Mouse (Mus musculus) embryonic stem cell, embryonic (primary cell): ENCODE results near the gene Upk2.

Experiments used
- CTCF ChIA-PET, 4 experiments: fragments of 300-600 bp in 2 of 4; fragments of 350-600 bp in 2 of 4; sonication (Branson Sonifier 250); formaldehyde crosslinking; loops; one replicate each; lab custom pipeline; 2022; ENCODE audit warnings: inconsistent platforms in 2 of 4; lab: Charles Lee
- POLR2A ChIA-PET, 4 experiments: fragments of 300-600 bp in 2 of 4; fragments of 350-600 bp in 2 of 4; sonication (Branson Sonifier 250); formaldehyde crosslinking; loops; one replicate each; lab custom pipeline; 2022; ENCODE audit warnings: antibody characterized with exemption in 4 of 4, inconsistent platforms in 1 of 4; lab: Charles Lee

Gene Upk2

GRCm38 (mm10) chr9:44454891-44455220 is at the start of gene Upk2:
Gene Upk2 (minus strand): TSS chr9:44454976.
- ChIA-PET CTCF (interaction anchor here (0.5 to 7.0 kb wide), 72 partner anchors 8 to 679 kb away, joined by 3 to 84 read pairs (median 7); partner anchors contain the start of genes Bcl9l (in 4 of the 4), Foxr1 (in 2 of the 4) and Ddx6 (in 1 of the 4)), POLR2A (interaction anchor here (0.6 to 2.8 kb wide), 33 partner anchors 11 to 335 kb away, joined by 3 to 13 read pairs (median 4); partner anchors contain the start of genes Bcl9l (in 1 of the 4), Ccdc84 (in 1 of the 4) and Foxr1 (in 1 of the 4))

GRCm38 (mm10) chr9:44502006-44502405 is 47.2 kb upstream of the Upk2 start:
- ChIA-PET POLR2A (interaction anchor here (0.6 to 13.8 kb wide), 30 partner anchors 8 to 167 kb away, joined by 3 to 253 read pairs (median 5); partner anchors contain the start of genes Bcl9l (in 3 of the 4), Upk2 (in 3 of the 4), Cxcr5 (in 1 of the 4) and H2afx (in 1 of the 4)), CTCF (interaction anchor here (0.5 to 10.7 kb wide), 86 partner anchors 8 to 767 kb away, joined by 3 to 163 read pairs (median 4); partner anchors contain the start of genes Bcl9l (in 4 of the 4), Upk2 (in 4 of the 4), Ccdc84 (in 1 of the 4) and Ddx6 (in 1 of the 4))

GRCm38 (mm10) chr9:44501206-44501879 is 46.6 kb upstream of the Upk2 start:
- ChIA-PET POLR2A (interaction anchor here in 3 of 4 experiments (0.7 to 13.8 kb wide), 28 partner anchors 8 to 166 kb away, joined by 3 to 253 read pairs (median 6); partner anchors contain the start of genes Bcl9l (in 3 of the 3), Upk2 (in 3 of the 3), Cxcr5 (in 1 of the 3) and Ddx6 (in 1 of the 3)), CTCF (interaction anchor here (0.5 to 10.7 kb wide), 61 partner anchors 9 to 634 kb away, joined by 3 to 163 read pairs (median 6); partner anchors contain the start of genes Bcl9l (in 4 of the 4), Upk2 (in 4 of the 4), Ccdc84 (in 1 of the 4) and Ddx6 (in 1 of the 4))

GRCm38 (mm10) chr9:44500638-44501175 is 45.9 kb upstream of the Upk2 start:
- POLR2A ChIA-PET: interaction anchor here in 3 of 4 experiments (0.6 to 13.8 kb wide), 19 partner anchors 14 to 145 kb away, joined by 3 to 253 read pairs (median 6); partner anchors contain the start of genes Bcl9l (in 3 of the 3), Upk2 (in 2 of the 3) and Ddx6 (in 1 of the 3)
- CTCF ChIA-PET: interaction anchor here (0.6 to 10.7 kb wide), 22 partner anchors 9 to 392 kb away, joined by 3 to 163 read pairs (median 6); partner anchors contain the start of genes Bcl9l (in 3 of the 4), Upk2 (in 3 of the 4) and Hyou1 (in 1 of the 4)

GRCm38 (mm10) chr9:44500163-44500533 is 45.4 kb upstream of the Upk2 start:
- POLR2A ChIA-PET: interaction anchor here in 3 of 4 experiments (0.6 to 13.8 kb wide), 22 partner anchors 13 to 165 kb away, joined by 3 to 253 read pairs (median 4); partner anchors contain the start of genes Bcl9l (in 3 of the 3), Upk2 (in 2 of the 3), Ccdc84 (in 1 of the 3) and Ddx6 (in 1 of the 3)
- CTCF ChIA-PET: interaction anchor here (0.6 to 10.7 kb wide), 24 partner anchors 9 to 391 kb away, joined by 3 to 163 read pairs (median 5); partner anchors contain the start of genes Bcl9l (in 3 of the 4), Upk2 (in 3 of the 4), Hyou1 (in 1 of the 4) and Vps11 (in 1 of the 4)

GRCm38 (mm10) chr9:44499356-44500162 is 44.8 kb upstream of the Upk2 start:
- POLR2A ChIA-PET: interaction anchor here in 3 of 4 experiments (0.6 to 13.8 kb wide), 26 partner anchors 13 to 231 kb away, joined by 3 to 253 read pairs (median 6); partner anchors contain the start of genes Bcl9l (in 3 of the 3), Upk2 (in 2 of the 3), Ccdc84 (in 1 of the 3) and Ddx6 (in 1 of the 3)

GRCm38 (mm10) chr9:44498421-44499355 is 43.9 kb upstream of the Upk2 start:
- POLR2A ChIA-PET: interaction anchor here (0.5 to 13.8 kb wide), 48 partner anchors 9 to 274 kb away, joined by 3 to 253 read pairs (median 4); partner anchors contain the start of genes Bcl9l (in 3 of the 4), Ccdc84 (in 2 of the 4), H2afx (in 1 of the 4) and Hyou1 (in 1 of the 4)
- CTCF ChIA-PET: interaction anchor here in 3 of 4 experiments (0.6 to 10.7 kb wide), 22 partner anchors 10 to 390 kb away, joined by 3 to 163 read pairs (median 8); partner anchors contain the start of genes Bcl9l (in 3 of the 3) and Upk2 (in 3 of the 3)

More at GRCm38 (mm10) chr9:44499356-44500162, 44.8 kb upstream of the Upk2 start:
- CTCF ChIA-PET: interaction anchor here (0.7 to 10.7 kb wide), 21 partner anchors 8 to 390 kb away, joined by 3 to 163 read pairs (median 6); partner anchors contain the start of genes Bcl9l (in 3 of the 4), Upk2 (in 3 of the 4), Hyou1 (in 1 of the 4) and Vps11 (in 1 of the 4)

GRCm38 (mm10) chr9:44497624-44498377 is 43.0 kb upstream of the Upk2 start:
- ChIA-PET CTCF (interaction anchor here (0.6 to 10.7 kb wide), 24 partner anchors 9 to 371 kb away, joined by 3 to 163 read pairs (median 6); partner anchors contain the start of genes Bcl9l (in 3 of the 4) and Upk2 (in 3 of the 4)), POLR2A (interaction anchor here (0.5 to 13.8 kb wide), 64 partner anchors 10 to 1667 kb away, joined by 3 to 253 read pairs (median 4); partner anchors contain the start of genes Bcl9l (in 3 of the 4), Ddx6 (in 2 of the 4), Upk2 (in 2 of the 4) and Vps11 (in 2 of the 4))

GRCm38 (mm10) chr9:44496803-44497461 is 42.2 kb upstream of the Upk2 start:
- ChIA-PET CTCF (interaction anchor here (0.5 to 10.7 kb wide), 16 partner anchors 14 to 325 kb away, joined by 3 to 163 read pairs (median 6); partner anchors contain the start of genes Upk2 (in 3 of the 4) and Bcl9l (in 2 of the 4)), POLR2A (interaction anchor here (0.6 to 13.8 kb wide), 43 partner anchors 10 to 1667 kb away, joined by 3 to 253 read pairs (median 4); partner anchors contain the start of genes Bcl9l (in 3 of the 4), Ddx6 (in 2 of the 4), H2afx (in 2 of the 4) and Upk2 (in 2 of the 4))

- ChIA-PET CTCF (interaction anchor here in 3 of 4 experiments (1.2 to 10.7 kb wide), 4 partner anchors 10 to 18 kb away, joined by 4 to 133 read pairs (median 20); partner anchors contain the start of gene Bcl9l (in 1 of the 3)), POLR2A (interaction anchor here in 3 of 4 experiments (0.6 to 13.8 kb wide), 11 partner anchors 9 to 162 kb away, joined by 3 to 253 read pairs (median 22); partner anchors contain the start of genes Bcl9l (in 3 of the 3), Ccdc84 (in 1 of the 3), Ddx6 (in 1 of the 3) and H2afx (in 1 of the 3))
These were observed 41.1 kb upstream of the Upk2 start for GRCm38 (mm10) chr9:44495810-44496344.

- POLR2A ChIA-PET: interaction anchor here (0.6 to 13.8 kb wide), 11 partner anchors 8 to 512 kb away, joined by 3 to 253 read pairs (median 6); partner anchors contain the start of genes Bcl9l (in 3 of the 4) and Ccdc84 (in 1 of the 4)
- CTCF ChIA-PET: interaction anchor here (0.8 to 10.7 kb wide), 9 partner anchors 9 to 43 kb away, joined by 3 to 133 read pairs (median 4); partner anchors contain the start of genes Bcl9l (in 2 of the 4) and Upk2 (in 1 of the 4)
These were observed 40.4 kb upstream of the Upk2 start for GRCm38 (mm10) chr9:44494863-44495809.

GRCm38 (mm10) chr9:44494261-44494862 is 39.6 kb upstream of the Upk2 start:
- ChIA-PET CTCF (interaction anchor here (0.8 to 10.7 kb wide), 6 partner anchors 11 to 43 kb away, joined by 3 to 133 read pairs (median 4); partner anchors contain the start of genes Bcl9l (in 1 of the 4) and Upk2 (in 1 of the 4)), POLR2A (interaction anchor here (0.6 to 13.8 kb wide), 7 partner anchors 8 to 511 kb away, joined by 3 to 253 read pairs (median 6); partner anchors contain the start of gene Bcl9l (in 2 of the 4))
